Mouse (Mus musculus): ENCODE measurements around the gene Zfand3. TPM values are rescaled to one million over a fixed set of nuclear protein-coding genes. Genes with fewer than 3 reads are reported as not detected.

The Zfand3 gene
- polyA plus RNA-seq, 1 experiment: 158 TPM

DNA sequence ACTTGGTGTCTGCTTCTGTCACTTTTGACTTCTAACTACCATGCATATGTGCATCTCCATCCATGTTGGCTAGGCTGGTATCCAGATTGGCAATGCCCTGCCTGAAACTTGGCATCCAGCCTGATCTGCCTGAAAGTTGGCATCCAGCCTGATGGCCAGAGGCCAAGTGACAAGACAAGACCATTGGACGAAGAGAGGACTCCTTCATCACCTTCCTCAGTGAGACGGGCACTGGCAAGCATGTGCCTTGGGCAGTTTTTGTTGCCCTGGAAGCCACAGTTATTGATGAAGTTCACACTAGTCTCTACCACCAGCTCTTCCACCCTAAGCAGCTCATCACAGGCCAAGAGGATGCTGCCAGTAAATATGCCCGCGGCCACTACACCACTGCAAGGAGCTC is 172.9 kb downstream of the Zfand3 start:
- no peaks in the 10 kb centered on the region for H3K4me1 ChIP-seq (ENCODE audit: control insufficient read depth, insufficient read depth, low read length)
- no peak for TF ChIP-seq POLR2A (IDR thresholded peaks at IDR 0.05; ENCODE audit: low read depth, low read length)
- TF ChIP-seq CTCF (IDR thresholded peaks at IDR 0.05; ENCODE audit: borderline replicate concordance, insufficient read depth, low read length): no peak
- H3K4me3 ChIP-seq (ENCODE audit: insufficient read depth, low read length): no peak overlapping the region

DNA sequence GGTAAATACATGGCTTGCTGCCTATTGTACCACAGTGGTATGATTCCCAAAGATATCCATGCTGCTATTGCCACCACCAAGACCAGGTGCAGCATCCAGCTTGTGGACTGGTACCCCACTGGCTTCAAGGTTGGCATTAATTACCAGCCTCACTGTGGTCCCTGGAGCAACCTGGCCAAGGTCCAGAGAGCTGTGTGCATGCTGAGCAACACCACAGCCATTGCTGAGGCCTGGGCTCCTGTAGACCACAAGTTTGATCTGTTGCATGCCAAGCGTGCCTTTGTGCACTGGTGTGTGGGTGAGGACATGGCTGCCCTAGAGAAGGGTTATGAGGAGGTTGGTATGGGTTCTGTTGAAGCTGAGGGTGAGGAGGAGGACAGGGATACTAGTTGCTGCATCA is 173.9 kb downstream of the Zfand3 start:
- TF ChIP-seq CTCF (IDR thresholded peaks at IDR 0.05; ENCODE audit: borderline replicate concordance, insufficient read depth, low read length) (no peak), POLR2A (IDR thresholded peaks at IDR 0.05; ENCODE audit: low read depth, low read length) (no peak)
- H3K4me3 ChIP-seq (ENCODE audit: insufficient read depth, low read length): no peak overlapping the region
- no peak overlapping the region for H3K27ac ChIP-seq (ENCODE audit: insufficient read depth, low read length)

More for the DNA sequence above, 172.9 kb downstream of the Zfand3 start:
- H3K27ac ChIP-seq (ENCODE audit: insufficient read depth, low read length): no peak overlapping the region

DNA sequence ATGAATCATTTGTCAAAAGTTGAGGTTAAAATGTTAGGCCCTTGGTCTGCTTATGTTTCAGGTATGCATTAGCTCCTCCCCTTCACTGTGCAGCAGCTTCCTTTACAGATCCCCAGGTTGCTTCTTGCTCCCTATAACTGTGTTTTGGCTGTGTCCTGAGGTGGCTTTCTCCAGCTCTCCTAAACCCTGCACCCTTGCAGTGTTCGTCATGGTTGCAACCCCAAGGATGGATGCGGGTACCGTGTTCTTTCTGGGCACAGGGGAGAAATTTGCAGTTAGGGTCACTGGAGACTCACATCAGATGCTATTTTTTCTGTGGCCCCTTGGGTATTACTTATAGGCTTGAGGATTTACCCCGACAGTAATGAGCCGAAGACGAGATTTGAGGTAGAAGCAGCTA is 175.7 kb downstream of the Zfand3 start:
- Histone ChIP-seq H3K4me1 (ENCODE audit: control insufficient read depth, insufficient read depth, low read length) (no peaks in the 10 kb centered on the region), H3K4me3 (ENCODE audit: insufficient read depth, low read length) (no peak overlapping the region), H3K27ac (ENCODE audit: insufficient read depth, low read length) (no peak overlapping the region)
- TF ChIP-seq CTCF (IDR thresholded peaks at IDR 0.05; ENCODE audit: borderline replicate concordance, insufficient read depth, low read length): no peak
- TF ChIP-seq POLR2A (IDR thresholded peaks at IDR 0.05; ENCODE audit: low read depth, low read length): no peak

More for the DNA sequence above, 173.9 kb downstream of the Zfand3 start:
- no peaks in the 10 kb centered on the region for H3K4me1 ChIP-seq (ENCODE audit: control insufficient read depth, insufficient read depth, low read length)

DNA sequence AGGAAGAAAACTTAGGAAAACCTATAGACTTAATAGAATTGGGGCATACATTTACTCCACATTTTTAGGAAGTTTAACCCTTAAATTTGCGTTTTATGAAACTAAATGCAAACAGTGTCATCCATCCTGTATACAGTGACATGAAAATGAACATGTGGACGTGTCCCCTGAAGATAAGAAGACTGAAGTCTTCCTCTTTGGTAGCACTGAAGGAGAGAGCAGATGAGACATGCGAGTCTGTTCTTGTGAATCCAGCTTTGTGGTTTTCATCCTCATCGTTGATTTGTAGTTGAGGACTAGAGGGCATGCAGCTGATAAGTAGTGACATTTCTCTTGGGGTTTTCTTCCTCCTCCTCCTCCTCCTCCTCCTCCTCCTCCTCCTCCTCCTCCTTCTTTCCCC is 177.0 kb downstream of the Zfand3 start:
- Histone ChIP-seq H3K27ac (ENCODE audit: insufficient read depth, low read length) (no peak overlapping the region), H3K4me1 (ENCODE audit: control insufficient read depth, insufficient read depth, low read length) (no peaks in the 10 kb centered on the region), H3K4me3 (ENCODE audit: insufficient read depth, low read length) (no peak overlapping the region)
- no peak for TF ChIP-seq POLR2A (IDR thresholded peaks at IDR 0.05; ENCODE audit: low read depth, low read length)
- TF ChIP-seq CTCF (IDR thresholded peaks at IDR 0.05; ENCODE audit: borderline replicate concordance, insufficient read depth, low read length): no peak

DNA sequence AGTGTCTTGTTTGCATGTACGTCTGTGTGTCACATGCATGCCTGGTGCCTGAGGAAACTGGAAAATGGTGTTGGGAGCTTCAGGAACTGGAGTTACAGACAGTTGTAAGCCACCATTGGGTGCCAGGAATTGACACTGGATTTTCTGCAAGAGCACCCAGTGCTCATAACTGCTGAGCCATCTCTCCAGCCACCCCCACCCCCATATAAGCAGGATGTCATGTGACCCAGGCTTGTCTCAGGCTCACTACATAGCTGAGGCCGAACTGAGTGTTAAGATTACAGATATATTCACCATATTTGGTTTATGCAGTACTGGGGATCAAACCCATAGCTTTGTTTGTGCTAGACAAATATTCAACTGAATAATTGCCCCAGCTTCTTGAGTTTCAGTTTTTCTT is 177.5 kb downstream of the Zfand3 start:
- no peak for TF ChIP-seq POLR2A (IDR thresholded peaks at IDR 0.05; ENCODE audit: low read depth, low read length)
- TF ChIP-seq CTCF (IDR thresholded peaks at IDR 0.05; ENCODE audit: borderline replicate concordance, insufficient read depth, low read length): no peak
- Histone ChIP-seq H3K27ac (ENCODE audit: insufficient read depth, low read length) (no peak overlapping the region), H3K4me3 (ENCODE audit: insufficient read depth, low read length) (no peak overlapping the region), H3K4me1 (ENCODE audit: control insufficient read depth, insufficient read depth, low read length) (0 out of 2 replicates have a peak, but pooled peaks cover 2% of the 10 kb centered on the region)

DNA sequence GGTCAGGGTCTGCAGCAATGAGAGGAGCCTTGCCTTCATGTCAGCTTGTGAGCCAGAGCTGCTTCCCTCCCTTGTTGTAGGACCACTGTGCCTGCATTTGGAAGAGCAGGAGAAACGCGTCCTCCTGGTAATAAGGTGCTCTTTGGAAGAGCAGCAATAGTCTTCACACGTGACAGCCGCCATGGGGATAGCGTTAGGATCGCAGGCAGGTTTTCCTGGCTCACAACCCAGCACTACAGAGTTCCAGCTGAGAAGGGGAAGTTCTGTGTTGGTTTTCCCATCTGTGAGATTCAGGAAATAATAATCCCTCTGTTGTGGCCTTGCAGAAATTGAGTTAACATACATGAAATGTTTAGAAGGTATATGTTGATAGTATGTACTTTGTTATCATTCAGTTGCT is 179.0 kb downstream of the Zfand3 start:
- Histone ChIP-seq H3K27ac (ENCODE audit: insufficient read depth, low read length) (no peak overlapping the region), H3K4me3 (ENCODE audit: insufficient read depth, low read length) (no peak overlapping the region), H3K4me1 (ENCODE audit: control insufficient read depth, insufficient read depth, low read length) (peaks cover 10% of the 10 kb centered on the region; the same call in 1 of the 2 replicates)
- TF ChIP-seq POLR2A (IDR thresholded peaks at IDR 0.05; ENCODE audit: low read depth, low read length) (no peak), CTCF (IDR thresholded peaks at IDR 0.05; ENCODE audit: borderline replicate concordance, insufficient read depth, low read length) (no peak)

DNA sequence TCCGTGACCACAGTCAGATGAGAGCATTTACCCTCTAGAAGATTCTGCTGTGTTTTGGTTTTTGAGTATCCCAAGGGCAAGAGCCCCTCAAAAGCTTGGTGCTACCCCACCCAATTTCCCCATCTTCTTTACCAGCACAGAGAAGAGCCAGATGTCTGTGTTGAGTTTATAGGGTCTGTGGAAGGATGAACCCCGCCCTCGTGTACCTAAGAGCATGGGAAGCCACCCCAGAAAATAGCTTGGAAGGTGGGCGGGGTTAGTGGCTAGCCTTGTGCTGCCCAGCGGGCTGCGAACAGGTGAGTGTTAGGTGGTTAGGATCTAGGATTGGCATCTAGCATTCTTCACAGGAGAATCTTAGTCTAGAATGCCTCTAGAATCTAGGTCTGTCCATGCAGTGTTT is 182.6 kb downstream of the Zfand3 start:
- H3K27ac ChIP-seq (ENCODE audit: insufficient read depth, low read length): no peak overlapping the region
- no peak overlapping the region for H3K4me3 ChIP-seq (ENCODE audit: insufficient read depth, low read length)
- H3K4me1 ChIP-seq (ENCODE audit: control insufficient read depth, insufficient read depth, low read length): peaks cover 12% of the 10 kb centered on the region; the same call in 1 of the 2 replicates
- TF ChIP-seq POLR2A (IDR thresholded peaks at IDR 0.05; ENCODE audit: low read depth, low read length): no peak
- no peak for TF ChIP-seq CTCF (IDR thresholded peaks at IDR 0.05; ENCODE audit: borderline replicate concordance, insufficient read depth, low read length)

DNA sequence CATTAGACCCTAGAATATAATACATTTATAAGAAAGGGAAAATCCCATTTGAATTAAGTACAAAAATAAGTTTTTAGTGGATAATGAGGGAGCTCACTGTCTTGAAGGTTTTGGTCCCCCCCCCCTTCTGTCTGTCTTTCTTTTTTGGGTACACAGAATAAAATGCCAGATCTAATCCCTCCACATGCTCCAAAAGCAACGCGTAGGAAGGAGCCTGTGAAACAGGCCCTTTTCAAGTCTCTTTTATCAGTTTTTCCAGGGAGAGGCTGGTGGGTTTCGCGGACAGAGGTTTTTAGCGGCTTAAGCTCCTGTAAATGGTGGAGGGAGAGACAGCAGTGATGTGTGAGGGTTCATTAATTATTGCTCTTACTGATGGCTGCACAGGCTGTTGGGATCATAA is 183.0 kb downstream of the Zfand3 start:
- no peak overlapping the region for H3K27ac ChIP-seq (ENCODE audit: insufficient read depth, low read length)
- peaks cover 12% of the 10 kb centered on the region; the same call in 1 of the 2 replicates for H3K4me1 ChIP-seq (ENCODE audit: control insufficient read depth, insufficient read depth, low read length)
- TF ChIP-seq POLR2A (IDR thresholded peaks at IDR 0.05; ENCODE audit: low read depth, low read length) (no peak), CTCF (IDR thresholded peaks at IDR 0.05; ENCODE audit: borderline replicate concordance, insufficient read depth, low read length) (no peak)
- no peak overlapping the region for H3K4me3 ChIP-seq (ENCODE audit: insufficient read depth, low read length)

DNA sequence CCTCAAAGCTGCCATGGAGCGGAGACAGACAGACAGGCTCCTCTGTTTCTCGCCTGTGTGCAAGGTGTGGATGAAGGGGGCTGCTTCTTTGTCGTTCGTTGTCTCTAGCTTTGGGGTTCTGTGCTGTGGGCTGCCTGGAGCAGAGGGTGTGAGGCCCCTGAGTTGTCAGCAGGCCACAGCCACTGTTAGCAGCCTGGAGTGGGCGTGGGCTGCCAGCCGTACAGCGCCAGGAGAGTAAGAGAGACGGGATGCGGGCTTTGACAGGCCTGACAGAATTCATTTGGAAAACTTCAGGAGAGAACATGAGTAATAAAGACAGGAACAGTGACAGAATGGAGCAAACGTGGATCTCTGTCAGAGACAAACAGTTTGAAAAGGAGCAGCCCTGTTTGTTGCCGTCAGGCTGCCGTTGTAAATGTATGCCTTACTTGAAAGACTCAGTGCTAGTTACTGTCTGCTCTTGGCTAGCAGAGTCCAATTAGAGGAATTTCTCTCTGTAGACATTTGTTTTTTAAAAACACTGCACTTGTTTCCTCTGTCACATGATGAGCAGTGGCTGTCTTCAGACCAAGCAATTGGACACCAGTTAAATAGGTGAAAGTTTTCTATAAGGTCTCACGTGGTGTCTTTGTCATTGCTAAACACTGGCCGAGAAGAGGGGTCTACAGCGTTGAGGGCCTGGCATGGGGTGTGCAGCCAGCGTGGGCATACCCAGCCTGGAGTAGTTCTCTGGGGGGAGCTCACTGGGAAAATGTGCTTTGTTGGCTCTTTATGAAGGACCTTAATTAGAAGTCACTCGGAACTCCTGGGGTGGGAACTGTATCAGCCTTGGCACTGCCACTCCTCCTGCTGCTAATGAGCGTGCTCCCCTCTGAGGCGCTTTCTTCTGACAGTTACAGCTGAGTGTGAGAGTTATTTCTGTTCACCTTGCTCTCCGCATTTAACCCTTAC is 183.8 kb downstream of the Zfand3 start:
- TF ChIP-seq POLR2A (IDR thresholded peaks at IDR 0.05; ENCODE audit: low read depth, low read length): no peak
- no peak for TF ChIP-seq CTCF (IDR thresholded peaks at IDR 0.05; ENCODE audit: borderline replicate concordance, insufficient read depth, low read length)
- H3K27ac ChIP-seq (ENCODE audit: insufficient read depth, low read length): no peak overlapping the region
- no peak overlapping the region for H3K4me3 ChIP-seq (ENCODE audit: insufficient read depth, low read length)
- H3K4me1 ChIP-seq (ENCODE audit: control insufficient read depth, insufficient read depth, low read length): peaks cover 12% of the 10 kb centered on the region; the same call in 1 of the 2 replicates

DNA sequence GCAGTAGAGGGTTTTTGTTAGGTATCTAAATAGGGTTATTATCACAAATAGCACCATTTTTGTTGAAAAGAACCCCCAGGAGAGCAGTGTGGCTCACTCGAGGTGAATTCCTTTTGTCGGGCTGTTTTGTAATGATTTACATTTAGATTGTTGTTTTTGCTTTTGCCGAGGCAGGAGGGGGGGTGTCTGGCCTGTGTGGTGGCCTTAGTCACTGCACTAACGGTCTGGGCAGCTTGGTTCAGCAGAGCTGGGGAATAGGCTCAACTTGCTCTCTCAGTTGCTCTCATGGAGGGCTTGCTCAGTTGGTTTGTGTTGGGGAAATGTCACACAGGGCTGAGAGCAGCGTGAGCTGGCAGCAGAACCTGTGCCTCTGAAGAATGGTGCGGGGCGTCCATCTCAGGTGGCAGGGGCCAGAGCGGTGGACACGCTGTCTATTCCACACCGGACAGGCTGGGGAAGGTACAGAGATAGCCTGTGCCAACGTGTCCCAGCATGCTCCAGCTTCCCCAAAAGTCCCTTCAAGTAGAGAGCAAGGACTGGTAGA is 186.6 kb downstream of the Zfand3 start:
- no peak overlapping the region for H3K4me3 ChIP-seq (ENCODE audit: insufficient read depth, low read length)
- peaks cover 12% of the 10 kb centered on the region; the same call in 1 of the 2 replicates for H3K4me1 ChIP-seq (ENCODE audit: control insufficient read depth, insufficient read depth, low read length)
- TF ChIP-seq CTCF (IDR thresholded peaks at IDR 0.05; ENCODE audit: borderline replicate concordance, insufficient read depth, low read length) (no peak), POLR2A (IDR thresholded peaks at IDR 0.05; ENCODE audit: low read depth, low read length) (no peak)
- H3K27ac ChIP-seq (ENCODE audit: insufficient read depth, low read length): no peak overlapping the region
